Mouse (Mus musculus) brain, embryonic 18.5 days (tissue): ENCODE results near the gene Plxdc2.

Experiments used
- DNase-seq: peaks from one replicate; pipeline ENCODE4 v3.0.0-alpha.2; 2012; ENCODE audit warnings: low read depth, low spot score

Gene Plxdc2

GRCm38 (mm10) chr2:16571169-16571751 is 215.2 kb downstream of the Plxdc2 start:
- DNase-seq, result no peak

- DNase-seq, result no peak
Observed at GRCm38 (mm10) chr2:16576566-16576965, 220.5 kb downstream of the Plxdc2 start.

GRCm38 (mm10) chr2:16578153-16578552 is 222.0 kb downstream of the Plxdc2 start:
- no peak for DNase-seq

- DNase-seq, result no peak
Observed at GRCm38 (mm10) chr2:16588546-16588945, 232.4 kb downstream of the Plxdc2 start.

- DNase-seq, result no peak
Observed at GRCm38 (mm10) chr2:16595451-16595850, 239.3 kb downstream of the Plxdc2 start.

- DNase-seq, result no peak
Observed at GRCm38 (mm10) chr2:16598231-16598630, 242.1 kb downstream of the Plxdc2 start.

GRCm38 (mm10) chr2:16604291-16604690 is 248.2 kb downstream of the Plxdc2 start:
- DNase-seq, result no peak

GRCm38 (mm10) chr2:16607792-16608586 is 251.9 kb downstream of the Plxdc2 start:
- no peak for DNase-seq

- DNase-seq, result no peak
Observed at GRCm38 (mm10) chr2:16642061-16642460, 286.0 kb downstream of the Plxdc2 start.

- DNase-seq, result no peak
Observed at GRCm38 (mm10) chr2:16651713-16652112, 295.6 kb downstream of the Plxdc2 start.

- DNase-seq, result no peak
Observed at GRCm38 (mm10) chr2:16664516-16664915, 308.4 kb downstream of the Plxdc2 start.

- no peak for DNase-seq
Observed at GRCm38 (mm10) chr2:16668391-16668790, 312.3 kb downstream of the Plxdc2 start.

GRCm38 (mm10) chr2:16682905-16683304 is 326.8 kb downstream of the Plxdc2 start:
- no peak for DNase-seq

- DNase-seq, result no peak
Observed at GRCm38 (mm10) chr2:16683739-16684138, 327.6 kb downstream of the Plxdc2 start.

- no peak for DNase-seq
Observed at GRCm38 (mm10) chr2:16684529-16684928, 328.4 kb downstream of the Plxdc2 start.

GRCm38 (mm10) chr2:16696390-16696789 is 340.3 kb downstream of the Plxdc2 start:
- DNase-seq, result no peak

- no peak for DNase-seq
Observed at GRCm38 (mm10) chr2:16697181-16697580, 341.1 kb downstream of the Plxdc2 start.

- no peak for DNase-seq
Observed at GRCm38 (mm10) chr2:16706227-16706626, 350.1 kb downstream of the Plxdc2 start.

GRCm38 (mm10) chr2:16709885-16710284 is 353.8 kb downstream of the Plxdc2 start:
- DNase-seq, result no peak

- DNase-seq, result no peak
Observed at GRCm38 (mm10) chr2:16731033-16731432, 374.9 kb downstream of the Plxdc2 start.

GRCm38 (mm10) chr2:16734381-16734780 is 378.3 kb downstream of the Plxdc2 start:
- DNase-seq, result no peak

GRCm38 (mm10) chr2:16738241-16738640 is 382.1 kb downstream of the Plxdc2 start:
- no peak for DNase-seq

- DNase-seq, result no peak
Observed at GRCm38 (mm10) chr2:16741813-16742212, 385.7 kb downstream of the Plxdc2 start.
